Mouse (Mus musculus) skeletal muscle tissue, adult 2 months (tissue): ENCODE measurements around the gene Mdm1.
"Not testable (repeated sequence)": the region's sequence is repeated elsewhere in the genome, so short reads cannot be mapped to it uniquely, and the experiment has no call there.

Experiments
- DNase-seq: peaks from one replicate; pipeline ENCODE4 v3.0.0-alpha.2; 2012; ENCODE audit warnings: low read depth, low spot score

Gene Mdm1

GRCm38 (mm10) chr10:118215719-118216393 lies 74.2 kb downstream of the Mdm1 start:
- not testable (repeated sequence) for DNase-seq
